Mouse (Mus musculus) thymus, adult 2 months (tissue): Measurements from ENCODE around the gene Kbtbd12. TPM values are rescaled to one million over a fixed set of nuclear protein-coding genes. Genes with fewer than 3 reads are reported as not detected.

Experiments used
- DNase-seq: peaks from one replicate; pipeline ENCODE4 v3.0.0; 2021
- H3K27ac ChIP-seq: fragments of 200-500 bp; 2 replicates; pipeline ENCODE4 v1.5.1; 2012; ENCODE audit warnings: low read length, control low read depth; ENCODE audit not compliant: control insufficient read depth, insufficient read depth
- H3K27me3 ChIP-seq: fragments of 200-500 bp; 2 replicates; pipeline ENCODE4 v1.6.1; 2012; ENCODE audit warnings: mild to moderate bottlenecking, low read length, moderate library complexity, mixed read lengths; ENCODE audit not compliant: control insufficient read depth, insufficient read depth
- H3K36me3 ChIP-seq: fragments of 200-500 bp; 2 replicates; pipeline ENCODE4 v1.6.1; 2012; ENCODE audit warnings: mild to moderate bottlenecking, low read length, moderate library complexity; ENCODE audit not compliant: control insufficient read depth, insufficient read depth
- H3K4me1 ChIP-seq: fragments of 200-500 bp; replicated peaks from 2 replicates; pipeline ENCODE4 v1.6.1; 2012; ENCODE audit warnings: low read length; ENCODE audit not compliant: control insufficient read depth, insufficient read depth
- H3K4me3 ChIP-seq: fragments of 200-500 bp; 2 replicates; pipeline ENCODE4 v1.5.1; 2012; ENCODE audit warnings: mild to moderate bottlenecking, low read length, control low read depth, moderate library complexity; ENCODE audit not compliant: control insufficient read depth, insufficient read depth
- CTCF ChIP-seq: fragments of 200-500 bp; IDR thresholded peaks from 2 replicates; pipeline ENCODE4 v1.5.1; 2012; ENCODE audit warnings: mild to moderate bottlenecking, control low read depth, low read length, moderate library complexity, borderline replicate concordance; ENCODE audit not compliant: control insufficient read depth, poor library complexity, insufficient read depth; ENCODE audit errors: extremely low read depth
- POLR2A ChIP-seq: fragments of 200-500 bp; IDR thresholded peaks from 2 replicates; pipeline ENCODE4 v1.6.1; 2012; ENCODE audit warnings: mild to moderate bottlenecking, low read length, control low read depth, moderate library complexity; ENCODE audit not compliant: control insufficient read depth, poor library complexity, insufficient read depth; ENCODE audit errors: extremely low read depth
- WGBS: fragments of 180-500 bp; shearing (Covaris S2); methylation state at CpG from one replicate; pipeline ENCODE4 v1.1.7; 2018; 5-methylcytosine and 5-hydroxymethylcytosine counted together
- polyA plus RNA-seq: library from polyadenylated mRNA; depleted of rRNA; stranded (reverse); fragments of >200 nt; gene quantifications from 2 replicates; pipeline ENCODE4 v1.2.3, GENCODE M21; 2012

Kbtbd12 gene
- polyA plus RNA-seq, 1 experiment: 1.1 TPM

DNA sequence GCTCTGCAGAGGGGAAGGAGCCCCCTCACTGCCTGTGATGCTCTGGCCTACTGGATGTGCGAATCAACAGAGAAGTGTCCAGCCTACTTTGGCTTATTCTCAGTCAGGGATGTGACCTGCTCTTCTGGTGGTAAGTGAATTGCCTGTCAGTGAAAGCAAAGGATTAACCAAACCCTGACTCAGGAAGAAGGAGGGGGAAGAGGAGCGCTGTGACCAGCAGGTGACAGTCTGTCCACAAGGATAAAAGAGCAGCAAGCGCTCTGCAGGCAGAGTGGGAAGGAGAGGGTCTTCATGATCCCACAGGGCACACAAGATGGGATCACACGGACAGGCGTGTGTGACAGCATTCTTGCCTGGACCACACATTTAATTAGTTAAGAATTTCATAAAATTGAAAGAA lies 78.1 kb downstream of the Kbtbd12 start:
- TF ChIP-seq CTCF (no peak), POLR2A (no peak)
- WGBS: 88% methylated on average over 5 of the region's 5 CpGs
- no peak for DNase-seq
- no peaks in the 10 kb centered on the region for H3K27me3 ChIP-seq
- H3K27ac ChIP-seq: no peak overlapping the region
- no peaks in the 10 kb centered on the region for H3K4me1 ChIP-seq
- no peak overlapping the region for H3K4me3 ChIP-seq
- no peaks in the 10 kb centered on the region for H3K36me3 ChIP-seq

DNA sequence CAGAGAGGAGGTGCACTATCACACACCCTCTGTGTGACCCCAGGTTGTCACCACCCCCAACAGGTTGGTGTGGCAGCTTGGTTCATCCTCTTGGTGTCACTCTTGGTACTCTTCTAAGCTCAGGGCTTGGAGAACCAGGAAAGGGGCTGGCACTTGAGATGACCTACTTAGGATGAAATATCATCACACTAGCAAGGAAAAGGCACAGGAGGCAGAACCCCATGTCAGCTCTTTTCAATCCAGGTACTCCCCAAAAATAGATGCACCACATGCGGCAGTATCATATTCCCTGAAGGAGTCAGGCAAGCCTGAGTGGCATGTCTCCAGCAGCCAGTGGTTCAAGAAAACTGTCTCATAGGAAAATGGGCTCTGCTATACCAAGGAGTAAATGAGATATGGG lies 79.7 kb downstream of the Kbtbd12 start:
- Histone ChIP-seq H3K27ac (no peak overlapping the region), H3K27me3 (no peaks in the 10 kb centered on the region), H3K4me1 (no peaks in the 10 kb centered on the region), H3K36me3 (no peaks in the 10 kb centered on the region), H3K4me3 (no peak overlapping the region)
- 84% methylated on average over 1 of the region's 1 CpGs for WGBS
- TF ChIP-seq CTCF (no peak), POLR2A (no peak)
- DNase-seq: no peak

DNA sequence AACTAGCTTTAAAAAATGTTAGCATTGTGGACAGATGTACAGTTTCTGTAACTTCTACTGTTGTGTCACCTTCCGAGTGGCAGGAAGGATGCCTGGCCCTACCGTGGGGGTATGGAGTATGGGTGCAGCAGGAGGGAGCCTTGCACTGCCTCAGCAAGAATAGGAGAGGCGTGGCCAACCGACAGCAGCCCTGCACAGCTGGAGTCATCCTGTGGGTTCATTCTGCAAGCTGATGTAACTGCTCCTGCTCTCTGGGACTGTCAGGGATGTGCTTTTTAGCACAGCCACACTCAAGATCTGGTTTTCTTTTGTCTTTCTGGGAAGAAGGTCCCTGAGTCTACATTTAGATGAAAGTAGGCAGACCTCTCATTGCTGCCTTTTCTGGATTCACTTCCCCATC lies 80.2 kb downstream of the Kbtbd12 start:
- 19% methylated on average over 4 of the region's 4 CpGs for WGBS
- H3K4me3 ChIP-seq: no peak overlapping the region
- TF ChIP-seq POLR2A (no peak), CTCF (no peak)
- no peak overlapping the region for H3K27ac ChIP-seq
- no peaks in the 10 kb centered on the region for H3K4me1 ChIP-seq
- no peak for DNase-seq
- no peaks in the 10 kb centered on the region for H3K36me3 ChIP-seq
- no peaks in the 10 kb centered on the region for H3K27me3 ChIP-seq

DNA sequence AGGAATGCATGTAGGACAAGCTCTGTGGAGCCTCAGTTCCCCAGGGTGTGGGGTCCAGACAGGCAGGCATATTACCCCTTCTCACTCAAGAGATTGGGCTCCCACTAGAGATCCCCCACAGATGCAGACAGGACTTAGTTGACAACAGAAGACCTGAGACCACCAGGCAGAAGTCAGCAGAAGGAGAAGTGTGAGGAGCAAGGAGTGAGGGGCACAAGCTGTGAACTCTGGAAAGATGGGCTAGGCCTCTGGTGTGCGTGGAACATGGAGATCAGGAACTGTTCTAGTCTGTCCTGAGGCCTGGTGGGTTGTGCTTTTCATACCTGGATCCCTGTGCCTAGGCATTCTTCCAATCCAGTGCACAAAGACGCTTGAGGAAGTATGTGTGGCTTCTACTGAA lies 87.8 kb downstream of the Kbtbd12 start:
- Histone ChIP-seq H3K36me3 (no peaks in the 10 kb centered on the region), H3K4me3 (no peak overlapping the region), H3K27me3 (no peaks in the 10 kb centered on the region; the same call in 1 of the 2 replicates), H3K27ac (no peak overlapping the region), H3K4me1 (no peaks in the 10 kb centered on the region)
- TF ChIP-seq POLR2A: no peak
- no peak for TF ChIP-seq CTCF
- WGBS: 84% methylated on average over 2 of the region's 2 CpGs
- no peak for DNase-seq

DNA sequence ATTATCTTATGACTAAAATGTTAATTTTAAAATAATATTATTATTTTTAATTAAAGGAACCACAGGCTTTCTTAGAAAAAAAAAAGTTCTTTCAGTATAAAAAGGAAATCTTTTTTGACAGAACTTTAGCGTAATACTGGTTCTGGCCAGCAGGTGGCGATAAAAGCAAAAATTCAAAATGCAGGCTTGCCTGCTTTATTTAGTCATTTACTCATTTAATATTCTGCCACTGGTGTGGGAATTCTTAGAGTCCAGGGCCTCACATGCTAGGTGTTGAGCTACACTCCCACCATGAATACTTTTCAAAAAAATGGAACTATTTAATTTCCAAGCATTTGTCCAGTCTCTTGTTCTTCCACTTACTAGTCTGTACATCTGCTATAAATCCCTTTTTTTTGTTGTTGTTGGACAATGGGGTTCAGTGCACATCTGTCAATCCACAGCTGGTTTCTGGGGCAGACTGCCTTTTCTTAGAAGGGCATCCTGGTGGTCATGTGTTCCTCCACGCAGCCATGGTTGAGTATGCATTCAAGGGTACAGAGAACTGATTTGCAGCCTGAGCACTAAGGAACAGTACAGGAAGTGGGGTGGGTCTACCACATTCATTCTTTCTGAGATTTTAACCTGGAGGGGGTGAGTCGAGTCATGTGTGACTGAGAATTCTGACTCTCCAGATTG lies 88.5 kb downstream of the Kbtbd12 start:
- no peak for TF ChIP-seq POLR2A
- no peak for TF ChIP-seq CTCF
- DNase-seq: peak; percentile 47
- 7% methylated on average over 4 of the region's 4 CpGs for WGBS
- no peaks in the 10 kb centered on the region for H3K36me3 ChIP-seq
- no peaks in the 10 kb centered on the region for H3K4me1 ChIP-seq
- H3K27me3 ChIP-seq: no peaks in the 10 kb centered on the region; the same call in 1 of the 2 replicates
- H3K27ac ChIP-seq: no peak overlapping the region
- no peak overlapping the region for H3K4me3 ChIP-seq

DNA sequence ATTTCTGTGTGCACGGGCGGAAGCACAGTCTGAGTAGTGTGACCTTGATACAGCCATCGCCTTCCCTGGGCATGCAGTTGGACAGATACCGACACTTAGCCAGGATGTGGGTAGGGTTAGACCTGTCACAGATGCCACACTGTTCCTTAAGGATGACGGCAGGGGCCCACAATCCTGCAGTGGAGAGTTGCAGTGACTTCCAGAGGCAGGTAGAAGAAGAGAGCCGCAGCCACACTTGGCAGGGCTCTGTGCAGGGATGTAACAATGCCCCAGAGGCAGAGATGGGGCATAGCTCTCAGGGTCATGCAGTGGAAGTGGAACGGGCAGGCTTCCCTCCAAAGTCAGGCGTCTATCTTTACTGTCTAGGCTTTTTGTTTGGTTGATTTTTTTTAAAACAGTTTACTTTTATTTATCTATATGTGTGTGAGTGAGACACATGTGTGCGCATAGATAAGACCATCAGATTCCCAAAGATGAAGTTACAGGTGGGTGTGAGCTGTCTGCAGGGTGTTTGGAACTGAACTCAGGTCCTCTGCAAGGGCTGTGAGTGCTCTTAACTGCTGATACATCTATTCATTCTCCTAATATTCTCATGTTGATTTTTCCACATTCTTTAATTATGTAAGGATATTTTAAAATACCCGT lies 89.2 kb downstream of the Kbtbd12 start:
- Histone ChIP-seq H3K27me3 (no peaks in the 10 kb centered on the region; the same call in 1 of the 2 replicates), H3K4me1 (no peaks in the 10 kb centered on the region), H3K4me3 (no peak overlapping the region), H3K36me3 (no peaks in the 10 kb centered on the region), H3K27ac (no peak overlapping the region)
- 80% methylated on average over 10 of the region's 10 CpGs for WGBS
- TF ChIP-seq POLR2A: no peak
- no peak for TF ChIP-seq CTCF
- no peak for DNase-seq
